Mouse (Mus musculus): Measurements from ENCODE around the gene Tubg2. TPM values are rescaled to one million over a fixed set of nuclear protein-coding genes. Genes with fewer than 3 reads are reported as not detected.
"Not testable (repeated sequence)": the region's sequence is repeated elsewhere in the genome, so short reads cannot be mapped to it uniquely, and the experiment has no call there.

Tubg2 gene
- polyA plus RNA-seq, 1 experiment from 2014 or later, result 4.8 TPM

- Histone ChIP-seq H3K9me3 (no peaks in the 10 kb centered on the region), H3K27ac (peak overlapping the region; percentile 71), H3K4me3 (peak overlapping the region; percentile 45), H3K4me1 (replicated peaks) (peaks cover 22% of the 10 kb centered on the region), H3K27me3 (ENCODE audit: insufficient read depth, poor library complexity, severe bottlenecking) (peaks cover 32% of the 10 kb centered on the region), H3K36me3 (no peaks in the 10 kb centered on the region)
- DNase-seq (ENCODE audit: low spot score), result peak; percentile 75
- 21% methylated on average over 18 of the region's 19 CpGs for WGBS
Observed at GRCm38 (mm10) chr11:101143338-101144225, 12.1 kb upstream of the Tubg2 start.

DNA sequence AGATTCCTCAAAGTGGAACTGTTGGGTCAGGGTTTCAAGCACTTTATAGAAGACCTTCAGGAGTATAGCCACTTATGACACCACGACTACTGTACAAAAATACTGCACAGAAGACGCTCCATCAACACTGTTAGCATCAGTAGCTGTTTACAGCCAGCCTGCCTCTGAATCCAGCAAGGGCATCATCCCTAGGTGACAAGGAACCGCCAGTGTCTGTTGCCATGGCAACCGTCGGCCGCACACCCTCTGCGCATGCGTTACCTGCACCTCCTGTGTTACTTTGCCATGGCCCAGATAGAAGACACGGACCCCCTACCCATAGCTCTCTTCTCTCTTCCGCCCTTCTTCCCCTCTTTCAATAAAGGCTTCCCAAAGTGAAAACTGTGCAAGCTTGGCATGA lies 9.3 kb upstream of the Tubg2 start:
- peak; percentile 57 for DNase-seq (ENCODE audit: low spot score)
- peaks cover 8% of the 10 kb centered on the region for H3K27me3 ChIP-seq (ENCODE audit: insufficient read depth, poor library complexity, severe bottlenecking)
- WGBS, result 25% methylated on average over 10 of the region's 10 CpGs
- no peak overlapping the region for H3K4me3 ChIP-seq
- peaks cover 14% of the 10 kb centered on the region for H3K4me1 ChIP-seq (replicated peaks)
- H3K36me3 ChIP-seq, result no peaks in the 10 kb centered on the region
- H3K9me3 ChIP-seq, result no peaks in the 10 kb centered on the region
- H3K27ac ChIP-seq, result no peak overlapping the region

DNA sequence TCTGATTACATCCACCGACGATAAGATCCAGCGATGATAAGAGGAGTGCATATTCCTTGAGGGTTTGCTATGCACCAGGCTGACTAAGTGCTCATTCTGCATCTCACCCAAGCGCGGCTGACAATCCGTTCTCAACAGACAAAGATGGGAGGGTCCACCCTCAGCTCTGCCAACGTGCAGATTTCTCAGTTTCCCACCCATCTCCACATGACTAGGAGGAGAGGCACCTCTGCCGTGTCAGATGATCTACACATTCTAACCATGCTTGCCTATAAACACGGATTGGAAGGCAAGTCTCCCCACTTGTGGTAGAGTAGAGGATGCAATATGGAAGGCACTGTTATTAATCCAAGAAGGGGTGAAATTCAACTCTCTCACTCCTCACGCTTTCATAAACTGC lies 7.0 kb upstream of the Tubg2 start:
- Histone ChIP-seq H3K27ac (no peak overlapping the region), H3K4me3 (no peak overlapping the region), H3K36me3 (no peaks in the 10 kb centered on the region), H3K4me1 (replicated peaks) (peaks cover 10% of the 10 kb centered on the region), H3K27me3 (ENCODE audit: insufficient read depth, poor library complexity, severe bottlenecking) (no peaks in the 10 kb centered on the region), H3K9me3 (no peaks in the 10 kb centered on the region)
- DNase-seq (ENCODE audit: low spot score), result no peak
- 76% methylated on average over 10 of the region's 10 CpGs for WGBS

DNA sequence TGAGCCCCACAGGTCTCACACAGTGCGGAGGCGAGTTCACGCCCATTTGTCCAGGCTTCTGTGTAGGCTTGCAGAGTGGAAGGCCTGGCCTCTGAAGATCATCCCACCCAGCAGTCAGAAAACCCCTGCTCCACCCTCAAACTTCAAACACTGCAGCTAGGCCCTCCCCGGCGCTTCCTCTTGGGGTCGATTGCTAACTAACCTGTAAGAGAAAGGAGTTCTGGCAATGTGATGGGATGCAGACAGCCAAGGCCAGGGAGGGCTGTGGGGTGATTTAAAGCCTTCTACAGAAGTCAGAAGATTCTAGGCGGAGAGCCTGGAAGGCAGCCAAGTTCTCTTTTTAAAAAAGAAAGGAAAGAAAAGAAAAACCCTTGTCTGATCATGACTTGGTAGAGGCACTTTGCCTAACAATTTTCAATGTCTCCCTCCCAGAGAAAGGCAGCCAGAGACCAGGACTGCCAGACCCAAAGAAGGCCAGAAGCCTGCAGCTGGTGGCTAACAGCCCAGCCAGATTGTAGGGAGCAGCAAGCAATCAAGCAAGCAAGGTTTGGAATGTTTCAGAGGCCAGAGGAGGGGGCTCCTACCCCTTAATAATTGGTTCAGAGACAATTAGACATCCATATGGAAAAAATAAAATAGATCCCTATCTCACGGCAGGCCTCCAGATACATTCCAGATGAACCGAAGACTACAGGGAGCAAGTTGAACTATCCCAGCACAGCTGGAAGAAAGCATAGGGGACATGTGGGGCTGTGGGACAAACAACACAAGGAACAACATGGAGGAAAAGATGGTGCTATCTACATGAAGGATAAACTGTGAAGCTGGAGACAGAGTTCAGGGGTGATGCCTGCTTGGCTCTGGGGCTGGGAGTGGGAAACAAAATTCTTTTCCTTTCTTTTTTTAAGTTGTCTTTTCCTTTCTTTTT lies 6.3 kb upstream of the Tubg2 start:
- Histone ChIP-seq H3K27ac (no peak overlapping the region), H3K9me3 (no peaks in the 10 kb centered on the region), H3K4me1 (replicated peaks) (peaks cover 6% of the 10 kb centered on the region; the same call in 1 of the 2 replicates), H3K36me3 (no peaks in the 10 kb centered on the region), H3K4me3 (no peak overlapping the region), H3K27me3 (ENCODE audit: insufficient read depth, poor library complexity, severe bottlenecking) (no peaks in the 10 kb centered on the region)
- DNase-seq (ENCODE audit: low spot score), result no peak
- 69% methylated on average over 9 of the region's 9 CpGs for WGBS

DNA sequence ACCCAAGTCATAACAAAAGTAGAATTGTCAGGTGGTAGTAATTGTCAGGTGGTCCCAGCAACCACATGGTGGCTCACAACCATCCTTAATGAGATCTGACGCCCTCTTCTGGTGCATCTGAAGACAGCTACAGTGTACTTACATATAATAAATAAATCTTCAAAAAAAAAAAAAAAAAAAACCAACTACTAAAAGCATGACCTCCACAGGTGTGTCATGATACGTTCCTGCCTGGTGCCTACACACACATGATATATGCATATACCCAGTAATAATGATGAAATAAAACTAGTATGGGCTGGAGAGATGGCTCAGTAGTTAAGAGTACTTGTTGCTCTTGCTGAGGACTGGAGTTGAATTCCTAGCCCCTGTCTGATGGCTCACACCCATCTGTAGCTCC lies 4.6 kb upstream of the Tubg2 start:
- DNase-seq (ENCODE audit: low spot score), result no peak
- H3K27me3 ChIP-seq (ENCODE audit: insufficient read depth, poor library complexity, severe bottlenecking), result peaks cover 15% of the 10 kb centered on the region
- no peak overlapping the region for H3K27ac ChIP-seq
- no peaks in the 10 kb centered on the region for H3K9me3 ChIP-seq
- no peak overlapping the region for H3K4me3 ChIP-seq
- H3K4me1 ChIP-seq (replicated peaks), result peaks cover 16% of the 10 kb centered on the region
- H3K36me3 ChIP-seq, result no peaks in the 10 kb centered on the region
- 43% methylated on average over 2 of the region's 2 CpGs for WGBS

GRCm38 (mm10) chr11:101152825-101153224 lies 2.9 kb upstream of the Tubg2 start:
- H3K4me3 ChIP-seq, result no peak overlapping the region
- H3K9me3 ChIP-seq, result no peaks in the 10 kb centered on the region
- no peaks in the 10 kb centered on the region for H3K36me3 ChIP-seq
- 88% methylated on average over 1 of the region's 1 CpGs for WGBS
- H3K4me1 ChIP-seq (replicated peaks), result peaks cover 21% of the 10 kb centered on the region
- H3K27me3 ChIP-seq (ENCODE audit: insufficient read depth, poor library complexity, severe bottlenecking), result peaks cover 31% of the 10 kb centered on the region
- H3K27ac ChIP-seq, result no peak overlapping the region
- no peak for DNase-seq (ENCODE audit: low spot score)

- H3K4me3 ChIP-seq, result no peak overlapping the region
- H3K27me3 ChIP-seq (ENCODE audit: insufficient read depth, poor library complexity, severe bottlenecking), result peaks cover 42% of the 10 kb centered on the region
- H3K36me3 ChIP-seq, result no peaks in the 10 kb centered on the region
- H3K9me3 ChIP-seq, result no peaks in the 10 kb centered on the region
- H3K27ac ChIP-seq, result no peak overlapping the region
- no peak for DNase-seq (ENCODE audit: low spot score)
- peaks cover 14% of the 10 kb centered on the region for H3K4me1 ChIP-seq (replicated peaks)
Observed at GRCm38 (mm10) chr11:101154648-101155047, 1.1 kb upstream of the Tubg2 start.

DNA sequence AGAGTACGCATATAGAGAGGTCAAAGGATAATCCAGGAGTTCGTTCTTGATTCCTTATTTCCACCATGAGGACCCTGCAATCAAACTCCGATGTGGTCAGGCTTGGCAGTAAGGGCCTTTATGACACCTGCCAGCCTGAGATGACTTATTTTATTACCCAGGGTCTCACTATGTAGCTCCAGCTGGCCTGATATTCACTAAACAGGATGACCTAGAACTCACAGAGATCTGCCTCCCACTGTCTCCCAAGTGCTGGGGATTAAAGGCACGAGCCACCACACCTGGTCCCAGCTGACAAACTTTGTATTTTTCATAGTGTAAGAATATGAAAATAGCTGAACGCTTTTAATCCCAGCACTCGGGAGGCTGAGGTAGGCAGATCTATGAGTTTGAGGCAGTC lies 556 bp upstream of the Tubg2 start:
- H3K4me3 ChIP-seq, result no peak overlapping the region; the same call in 1 of the 2 replicates
- no peaks in the 10 kb centered on the region for H3K36me3 ChIP-seq
- H3K27ac ChIP-seq, result no peak overlapping the region
- peaks cover 14% of the 10 kb centered on the region for H3K4me1 ChIP-seq (replicated peaks)
- H3K9me3 ChIP-seq, result no peaks in the 10 kb centered on the region
- H3K27me3 ChIP-seq (ENCODE audit: insufficient read depth, poor library complexity, severe bottlenecking), result peaks cover 42% of the 10 kb centered on the region
- DNase-seq (ENCODE audit: low spot score), result no peak
- WGBS, result 67% methylated on average over 6 of the region's 6 CpGs

- 79% methylated on average over 10 of the region's 10 CpGs for WGBS
- not testable (repeated sequence) for DNase-seq (ENCODE audit: low spot score)
Observed at GRCm38 (mm10) chr11:101160151-101160550, 4.4 kb downstream of the Tubg2 start.

DNA sequence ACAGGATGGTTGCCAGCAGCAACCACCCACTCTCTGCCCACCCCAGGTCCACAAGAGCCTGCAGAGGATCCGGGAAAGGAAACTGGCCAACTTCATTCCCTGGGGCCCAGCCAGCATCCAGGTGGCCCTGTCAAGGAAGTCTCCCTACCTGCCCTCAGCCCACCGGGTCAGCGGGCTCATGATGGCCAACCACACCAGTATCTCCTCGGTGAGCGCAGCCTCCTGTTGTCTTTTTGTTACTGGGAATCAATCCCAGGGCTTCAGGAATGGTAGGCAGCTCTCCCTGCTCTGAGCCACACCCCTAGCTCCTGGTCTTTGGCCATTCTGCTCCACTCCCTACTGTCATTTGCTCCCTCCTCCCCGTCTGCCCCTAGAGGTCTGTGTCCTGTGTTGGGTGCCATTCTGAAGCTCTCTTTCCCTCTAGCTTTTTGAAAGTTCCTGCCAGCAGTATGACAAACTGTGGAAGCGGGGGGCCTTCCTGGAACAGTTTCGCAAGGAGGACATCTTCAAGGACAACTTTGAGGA lies 5.3 kb downstream of the Tubg2 start:
- peaks cover 36% of the 10 kb centered on the region for H3K4me1 ChIP-seq (replicated peaks)
- not testable (repeated sequence) for H3K4me3 ChIP-seq; DNase-seq (ENCODE audit: low spot score); H3K27ac ChIP-seq; H3K9me3 ChIP-seq
- H3K36me3 ChIP-seq, result peaks cover 29% of the 10 kb centered on the region
- 81% methylated on average over 8 of the region's 8 CpGs for WGBS
- peaks cover 85% of the 10 kb centered on the region for H3K27me3 ChIP-seq (ENCODE audit: insufficient read depth, poor library complexity, severe bottlenecking)

More at GRCm38 (mm10) chr11:101160151-101160550, 4.4 kb downstream of the Tubg2 start:
- H3K9me3 ChIP-seq, H3K27ac ChIP-seq, H3K4me3 ChIP-seq: not testable (repeated sequence)
- Histone ChIP-seq H3K36me3 (peaks cover 29% of the 10 kb centered on the region), H3K4me1 (replicated peaks) (peaks cover 39% of the 10 kb centered on the region), H3K27me3 (ENCODE audit: insufficient read depth, poor library complexity, severe bottlenecking) (peaks cover 84% of the 10 kb centered on the region)

DNA sequence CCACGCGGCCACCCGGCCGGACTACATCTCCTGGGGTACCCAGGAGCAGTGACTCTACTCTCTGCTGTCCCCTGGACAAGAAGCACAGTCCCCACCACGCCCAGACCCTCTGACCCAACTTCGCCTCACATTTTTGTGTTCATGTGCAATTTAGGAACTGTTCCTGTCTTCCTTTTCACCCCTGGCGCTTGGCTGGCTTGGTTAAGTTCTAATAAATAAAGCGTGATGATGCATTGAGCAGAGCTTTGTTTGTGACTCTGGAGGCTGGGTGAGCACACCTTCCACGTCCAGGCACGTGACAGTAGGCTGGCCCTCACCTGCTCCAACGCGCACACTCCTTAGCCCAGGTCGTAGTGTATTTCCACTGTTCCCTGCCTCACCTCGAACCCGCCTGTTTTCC lies 5.8 kb downstream of the Tubg2 start:
- DNase-seq (ENCODE audit: low spot score), result no peak
- peaks cover 85% of the 10 kb centered on the region for H3K27me3 ChIP-seq (ENCODE audit: insufficient read depth, poor library complexity, severe bottlenecking)
- no peaks in the 10 kb centered on the region for H3K9me3 ChIP-seq
- H3K27ac ChIP-seq, result no peak overlapping the region
- 86% methylated on average over 15 of the region's 15 CpGs for WGBS
- H3K4me1 ChIP-seq (replicated peaks), result peaks cover 31% of the 10 kb centered on the region
- no peak overlapping the region for H3K4me3 ChIP-seq
- peaks cover 34% of the 10 kb centered on the region for H3K36me3 ChIP-seq

- peaks cover 42% of the 10 kb centered on the region for H3K36me3 ChIP-seq
- no peak for DNase-seq (ENCODE audit: low spot score)
- peaks cover 32% of the 10 kb centered on the region for H3K4me1 ChIP-seq (replicated peaks)
- H3K27ac ChIP-seq, result no peak overlapping the region
- H3K4me3 ChIP-seq, result no peak overlapping the region
- 55% methylated on average over 5 of the region's 5 CpGs for WGBS
- peaks cover 87% of the 10 kb centered on the region for H3K27me3 ChIP-seq (ENCODE audit: insufficient read depth, poor library complexity, severe bottlenecking)
- no peaks in the 10 kb centered on the region for H3K9me3 ChIP-seq
Observed at GRCm38 (mm10) chr11:101162301-101162700, 6.6 kb downstream of the Tubg2 start.
